Mouse (Mus musculus) intestine, postnatal 0 days (tissue): ENCODE measurements around the gene Pcyt1a. TPM values are rescaled to one million over a fixed set of nuclear protein-coding genes. Genes with fewer than 3 reads are reported as not detected.

ENCODE experiments used
- ATAC-seq: fragments of 200-750 bp; cut with Nextera tagmentation; 2 replicates; pipeline ENCODE4 v1.8.0; 2017; ENCODE audit warnings: mild to moderate bottlenecking, moderate TSS enrichment, moderate library complexity
- H3K27ac ChIP-seq: fragments of 300-500 bp; sonication (generic); 2 replicates; pipeline ENCODE4 v1.5.1; 2014; ENCODE audit warnings: mild to moderate bottlenecking, low read depth, low read length, moderate library complexity
- H3K27me3 ChIP-seq: fragments of 300-500 bp; sonication (generic); replicated peaks from 2 replicates; pipeline ENCODE4 v1.6.1; 2014; ENCODE audit warnings: low read length, mixed read lengths; ENCODE audit not compliant: control insufficient read depth, insufficient read depth
- H3K36me3 ChIP-seq: fragments of 300-500 bp; sonication (generic); 2 replicates; pipeline ENCODE4 v1.6.1; 2014; ENCODE audit warnings: mild to moderate bottlenecking, moderate library complexity; ENCODE audit not compliant: control insufficient read depth, insufficient read depth
- H3K4me1 ChIP-seq: fragments of 300-500 bp; sonication (generic); replicated peaks from 2 replicates; pipeline ENCODE4 v1.6.1; 2014; ENCODE audit warnings: antibody characterized with exemption, low read length, mixed read lengths; ENCODE audit not compliant: control insufficient read depth, insufficient read depth
- H3K4me2 ChIP-seq: fragments of 300-500 bp; sonication (generic); replicated peaks from 2 replicates; pipeline ENCODE4 v1.6.1; 2014; ENCODE audit warnings: low read depth, mild to moderate bottlenecking, moderate library complexity
- H3K4me3 ChIP-seq: fragments of 300-500 bp; sonication (generic); 2 replicates; pipeline ENCODE4 v1.5.1; 2014; ENCODE audit warnings: low read depth, low read length
- H3K9ac ChIP-seq: fragments of 300-500 bp; sonication (generic); 2 replicates; pipeline ENCODE4 v1.6.1; 2014; ENCODE audit warnings: mild to moderate bottlenecking, low read depth, low read length
- H3K9me3 ChIP-seq: fragments of 300-500 bp; sonication (generic); 2 replicates; pipeline ENCODE4 v1.6.1; 2016; ENCODE audit warnings: mixed run types; ENCODE audit not compliant: control insufficient read depth
- CTCF ChIP-seq: sonication (generic); IDR thresholded peaks from 2 replicates; pipeline ENCODE4 v1.5.1; 2016; ENCODE audit warnings: low read depth, mild to moderate bottlenecking, control low read depth, antibody characterized with exemption, moderate library complexity
- WGBS: fragments of 180-500 bp; shearing (Covaris S2); extraction: QIAGEN DNeasy Blood & Tissue Kit; methylation state at CpG from one replicate; pipeline ENCODE4 v1.1.7; 2014; 5-methylcytosine and 5-hydroxymethylcytosine counted together
- polyA plus RNA-seq: library from polyadenylated mRNA; unstranded; fragments of >200 nt; fragmentation: Nextera tagmentation; extraction: Ambion mirVana; gene quantifications from 2 replicates; pipeline ENCODE4 v1.2.1, GENCODE M21; 2015

Gene Pcyt1a
- polyA plus RNA-seq, 1 experiment from 2014 or later = 114 TPM

- H3K27me3 ChIP-seq = no peaks in the 10 kb centered on the region
- H3K4me2 ChIP-seq = peak overlapping the region; percentile 83
- 1% methylated on average over 28 of the region's 28 CpGs for WGBS
- no peak for TF ChIP-seq CTCF
- H3K27ac ChIP-seq = peak overlapping the region; percentile 97
- H3K9ac ChIP-seq = peak overlapping the region; percentile 91
- ATAC-seq = peak; percentile 63
- peaks cover 3% of the 10 kb centered on the region; the same call in 1 of the 2 replicates for H3K4me1 ChIP-seq
- peak overlapping the region; percentile 90 for H3K4me3 ChIP-seq
- no peaks in the 10 kb centered on the region for H3K36me3 ChIP-seq
- no peaks in the 10 kb centered on the region for H3K9me3 ChIP-seq
Measured at GRCm38 (mm10) chr16:32431047-32431591, 398 bp downstream of the Pcyt1a start.

GRCm38 (mm10) chr16:32431926-32432325 lies 1.2 kb downstream of the Pcyt1a start:
- Histone ChIP-seq H3K4me3 (peak overlapping the region; percentile 90), H3K9me3 (no peaks in the 10 kb centered on the region), H3K9ac (peak overlapping the region; percentile 91; the same call in 1 of the 2 replicates), H3K27ac (peak overlapping the region; percentile 97; the same call in 1 of the 2 replicates), H3K4me1 (peaks cover 3% of the 10 kb centered on the region; the same call in 1 of the 2 replicates), H3K27me3 (no peaks in the 10 kb centered on the region), H3K36me3 (no peaks in the 10 kb centered on the region), H3K4me2 (peak overlapping the region; percentile 83)
- TF ChIP-seq CTCF = no peak
- 82% methylated on average over 1 of the region's 1 CpGs for WGBS
- ATAC-seq = no peak

DNA sequence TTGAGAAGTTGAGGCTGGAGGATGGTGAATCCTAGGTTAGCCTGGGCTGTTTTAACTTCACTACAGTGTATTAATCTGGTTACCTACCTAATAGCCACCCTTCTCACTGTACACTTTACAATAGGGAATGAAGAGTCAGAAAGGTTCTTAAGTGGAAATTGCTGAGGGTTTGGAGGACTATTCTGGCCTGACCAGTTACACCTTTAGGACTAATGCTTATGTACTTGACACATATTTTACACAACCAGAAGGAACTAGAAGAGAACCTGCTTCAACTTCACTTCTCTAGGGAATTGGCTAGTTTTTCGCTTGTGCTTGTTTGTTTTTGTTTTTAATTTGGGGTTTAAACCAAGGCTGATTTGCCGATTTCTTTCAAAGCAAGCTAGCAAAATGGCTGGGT lies 2.4 kb downstream of the Pcyt1a start:
- WGBS = 83% methylated on average over 2 of the region's 2 CpGs
- Histone ChIP-seq H3K9me3 (no peaks in the 10 kb centered on the region), H3K4me1 (peaks cover 3% of the 10 kb centered on the region; the same call in 1 of the 2 replicates), H3K27me3 (no peaks in the 10 kb centered on the region), H3K27ac (no peak overlapping the region), H3K4me3 (peak overlapping the region; percentile 5; the same call in 1 of the 2 replicates), H3K36me3 (no peaks in the 10 kb centered on the region), H3K4me2 (peak overlapping the region; percentile 18), H3K9ac (no peak overlapping the region)
- no peak for TF ChIP-seq CTCF
- ATAC-seq = no peak

GRCm38 (mm10) chr16:32434066-32434465 lies 3.3 kb downstream of the Pcyt1a start:
- Histone ChIP-seq H3K9me3 (no peaks in the 10 kb centered on the region), H3K4me2 (peak overlapping the region; percentile 18; the same call in 1 of the 2 replicates), H3K36me3 (no peaks in the 10 kb centered on the region), H3K4me1 (peaks cover 3% of the 10 kb centered on the region; the same call in 1 of the 2 replicates), H3K27ac (no peak overlapping the region), H3K9ac (no peak overlapping the region), H3K27me3 (no peaks in the 10 kb centered on the region), H3K4me3 (no peak overlapping the region)
- WGBS = 32% methylated on average over 6 of the region's 6 CpGs
- ATAC-seq = no peak
- no peak for TF ChIP-seq CTCF

GRCm38 (mm10) chr16:32434691-32435090 lies 4.0 kb downstream of the Pcyt1a start:
- no peaks in the 10 kb centered on the region for H3K27me3 ChIP-seq
- TF ChIP-seq CTCF = no peak
- H3K4me1 ChIP-seq = peaks cover 2% of the 10 kb centered on the region; the same call in 1 of the 2 replicates
- ATAC-seq = no peak
- no peak overlapping the region for H3K4me3 ChIP-seq
- H3K36me3 ChIP-seq = peaks cover 5% of the 10 kb centered on the region; the same call in 1 of the 2 replicates
- no peak overlapping the region for H3K4me2 ChIP-seq
- no peak overlapping the region for H3K9ac ChIP-seq
- no peak overlapping the region for H3K27ac ChIP-seq
- no peaks in the 10 kb centered on the region for H3K9me3 ChIP-seq

DNA sequence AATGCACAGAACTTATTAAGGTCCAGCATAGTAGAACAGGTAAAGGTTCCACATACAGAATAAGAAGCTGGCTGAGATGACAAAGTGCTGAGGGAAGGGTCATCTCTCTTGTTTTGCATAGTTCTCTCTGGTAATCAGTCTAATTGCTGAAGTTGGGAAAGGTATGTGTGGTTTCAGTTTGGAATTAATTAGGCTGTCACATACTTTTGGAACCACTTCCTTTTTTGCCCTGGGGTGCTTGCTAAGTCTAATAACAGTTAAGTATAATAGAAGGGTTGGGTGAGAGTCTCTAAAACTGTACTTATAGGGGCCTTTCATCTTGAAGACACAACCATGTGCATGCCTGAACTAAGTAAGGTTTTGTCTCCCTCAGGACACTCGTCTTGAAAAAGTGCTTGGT lies 5.9 kb downstream of the Pcyt1a start:
- H3K27ac ChIP-seq = no peak overlapping the region
- TF ChIP-seq CTCF = no peak
- no peak for ATAC-seq
- H3K27me3 ChIP-seq = no peaks in the 10 kb centered on the region
- no peak overlapping the region for H3K4me3 ChIP-seq
- peaks cover 5% of the 10 kb centered on the region for H3K36me3 ChIP-seq
- no peak overlapping the region for H3K4me2 ChIP-seq
- 61% methylated on average over 1 of the region's 1 CpGs for WGBS
- no peaks in the 10 kb centered on the region for H3K4me1 ChIP-seq
- H3K9me3 ChIP-seq = no peaks in the 10 kb centered on the region
- H3K9ac ChIP-seq = no peak overlapping the region
